Mouse (Mus musculus): Measurements from ENCODE around the gene Gemin7. TPM values are rescaled to one million over a fixed set of nuclear protein-coding genes. Genes with fewer than 3 reads are reported as not detected.

Gemin7 gene
- polyA plus RNA-seq, 1 experiment from 2014 or later: 144 TPM

- peaks cover 3% of the 10 kb centered on the region; the same call in 1 of the 2 replicates for H3K9me3 ChIP-seq
- ATAC-seq (ENCODE audit: insufficient number of reproducible peaks, low FRiP score, low TSS enrichment, low read depth): no peak
- WGBS: 13% methylated on average over 11 of the region's 11 CpGs
- peaks cover 34% of the 10 kb centered on the region for H3K36me3 ChIP-seq
- H3K4me1 ChIP-seq: peaks cover 52% of the 10 kb centered on the region
- peak overlapping the region; percentile 93 for H3K4me2 ChIP-seq
- no peaks in the 10 kb centered on the region for H3K27me3 ChIP-seq
- peak overlapping the region; percentile 99 for H3K9ac ChIP-seq
- peak overlapping the region; percentile 100 for H3K4me3 ChIP-seq
- peak overlapping the region; percentile 94 for H3K27ac ChIP-seq
Measured at GRCm38 (mm10) chr7:19560491-19561260, 16.7 kb downstream of the Gemin7 start.

GRCm38 (mm10) chr7:19558965-19559364 lies 18.4 kb downstream of the Gemin7 start:
- H3K4me3 ChIP-seq: no peak overlapping the region

GRCm38 (mm10) chr7:19557982-19558900 lies 19.2 kb downstream of the Gemin7 start:
- no peak overlapping the region for H3K4me3 ChIP-seq
- no peak overlapping the region for H3K9ac ChIP-seq
- ATAC-seq (ENCODE audit: insufficient number of reproducible peaks, low FRiP score, low TSS enrichment, low read depth): no peak
- no peak overlapping the region for H3K4me2 ChIP-seq
- no peak overlapping the region for H3K27ac ChIP-seq
- 82% methylated on average over 6 of the region's 6 CpGs for WGBS
- no peaks in the 10 kb centered on the region for H3K27me3 ChIP-seq
- H3K9me3 ChIP-seq: no peaks in the 10 kb centered on the region
- H3K36me3 ChIP-seq: peaks cover 33% of the 10 kb centered on the region
- H3K4me1 ChIP-seq: peaks cover 52% of the 10 kb centered on the region

More at GRCm38 (mm10) chr7:19558965-19559364, 18.4 kb downstream of the Gemin7 start:
- H3K4me1 ChIP-seq: peaks cover 57% of the 10 kb centered on the region
- no peak overlapping the region for H3K27ac ChIP-seq
- H3K36me3 ChIP-seq: peaks cover 28% of the 10 kb centered on the region
- 51% methylated on average over 2 of the region's 2 CpGs for WGBS
- H3K27me3 ChIP-seq: no peaks in the 10 kb centered on the region
- no peak overlapping the region for H3K9ac ChIP-seq
- 0 out of 2 replicates have a peak overlapping the region, but pooled peaks have one; percentile 4 for H3K4me2 ChIP-seq
- no peaks in the 10 kb centered on the region for H3K9me3 ChIP-seq
- no peak for ATAC-seq (ENCODE audit: insufficient number of reproducible peaks, low FRiP score, low TSS enrichment, low read depth)

- WGBS: 93% methylated on average over 2 of the region's 2 CpGs
- ATAC-seq (ENCODE audit: insufficient number of reproducible peaks, low FRiP score, low TSS enrichment, low read depth): no peak
- no peak overlapping the region for H3K27ac ChIP-seq
- peaks cover 48% of the 10 kb centered on the region for H3K4me1 ChIP-seq
- H3K4me3 ChIP-seq: no peak overlapping the region
- peaks cover 45% of the 10 kb centered on the region for H3K36me3 ChIP-seq
- H3K9me3 ChIP-seq: no peaks in the 10 kb centered on the region
- H3K4me2 ChIP-seq: no peak overlapping the region
- H3K9ac ChIP-seq: no peak overlapping the region
- H3K27me3 ChIP-seq: no peaks in the 10 kb centered on the region
Measured at GRCm38 (mm10) chr7:19557086-19557485, 20.3 kb downstream of the Gemin7 start.

GRCm38 (mm10) chr7:19554168-19554567 lies 23.2 kb downstream of the Gemin7 start:
- Histone ChIP-seq H3K9me3 (no peaks in the 10 kb centered on the region), H3K4me2 (no peak overlapping the region), H3K36me3 (peaks cover 55% of the 10 kb centered on the region), H3K9ac (no peak overlapping the region), H3K27ac (no peak overlapping the region), H3K4me3 (no peak overlapping the region), H3K27me3 (no peaks in the 10 kb centered on the region), H3K4me1 (peaks cover 28% of the 10 kb centered on the region)
- no peak for ATAC-seq (ENCODE audit: insufficient number of reproducible peaks, low FRiP score, low TSS enrichment, low read depth)
- 82% methylated on average over 1 of the region's 1 CpGs for WGBS

GRCm38 (mm10) chr7:19552443-19552842 lies 25.0 kb downstream of the Gemin7 start:
- Histone ChIP-seq H3K9ac (no peak overlapping the region), H3K4me3 (no peak overlapping the region), H3K27me3 (no peaks in the 10 kb centered on the region), H3K9me3 (no peaks in the 10 kb centered on the region), H3K36me3 (peaks cover 48% of the 10 kb centered on the region), H3K4me1 (peaks cover 11% of the 10 kb centered on the region; the same call in 1 of the 2 replicates), H3K27ac (no peak overlapping the region), H3K4me2 (no peak overlapping the region)
- WGBS: 66% methylated on average over 2 of the region's 2 CpGs
- ATAC-seq (ENCODE audit: insufficient number of reproducible peaks, low FRiP score, low TSS enrichment, low read depth): no peak

- Histone ChIP-seq H3K4me2 (no peak overlapping the region), H3K36me3 (peaks cover 43% of the 10 kb centered on the region), H3K9me3 (no peaks in the 10 kb centered on the region), H3K4me1 (peaks cover 7% of the 10 kb centered on the region), H3K4me3 (no peak overlapping the region), H3K27ac (no peak overlapping the region), H3K27me3 (no peaks in the 10 kb centered on the region), H3K9ac (no peak overlapping the region)
- ATAC-seq (ENCODE audit: insufficient number of reproducible peaks, low FRiP score, low TSS enrichment, low read depth): no peak
- 63% methylated on average over 5 of the region's 5 CpGs for WGBS
Measured at GRCm38 (mm10) chr7:19551634-19552033, 25.8 kb downstream of the Gemin7 start.

- ATAC-seq (ENCODE audit: insufficient number of reproducible peaks, low FRiP score, low TSS enrichment, low read depth): no peak
- Histone ChIP-seq H3K36me3 (peaks cover 33% of the 10 kb centered on the region), H3K27me3 (no peaks in the 10 kb centered on the region), H3K4me1 (peaks cover 23% of the 10 kb centered on the region), H3K9me3 (no peaks in the 10 kb centered on the region), H3K9ac (no peak overlapping the region), H3K4me3 (no peak overlapping the region), H3K4me2 (no peak overlapping the region), H3K27ac (no peak overlapping the region)
- 79% methylated on average over 10 of the region's 10 CpGs for WGBS
Measured at GRCm38 (mm10) chr7:19549394-19549793, 28.0 kb downstream of the Gemin7 start.

GRCm38 (mm10) chr7:19547344-19547969 lies 29.9 kb downstream of the Gemin7 start:
- Histone ChIP-seq H3K4me3 (no peak overlapping the region), H3K27me3 (no peaks in the 10 kb centered on the region), H3K4me1 (peaks cover 33% of the 10 kb centered on the region), H3K27ac (no peak overlapping the region), H3K9me3 (no peaks in the 10 kb centered on the region), H3K36me3 (0 out of 2 replicates have a peak, but pooled peaks cover 13% of the 10 kb centered on the region), H3K9ac (no peak overlapping the region), H3K4me2 (no peak overlapping the region)
- WGBS: 90% methylated on average over 2 of the region's 2 CpGs
- no peak for ATAC-seq (ENCODE audit: insufficient number of reproducible peaks, low FRiP score, low TSS enrichment, low read depth)

GRCm38 (mm10) chr7:19546007-19546406 lies 31.4 kb downstream of the Gemin7 start:
- Histone ChIP-seq H3K27me3 (no peaks in the 10 kb centered on the region), H3K27ac (0 out of 2 replicates have a peak overlapping the region, but pooled peaks have one; percentile 3), H3K9ac (no peak overlapping the region), H3K4me3 (no peak overlapping the region), H3K36me3 (0 out of 2 replicates have a peak, but pooled peaks cover 8% of the 10 kb centered on the region), H3K9me3 (no peaks in the 10 kb centered on the region), H3K4me1 (peaks cover 48% of the 10 kb centered on the region), H3K4me2 (no peak overlapping the region)
- ATAC-seq (ENCODE audit: insufficient number of reproducible peaks, low FRiP score, low TSS enrichment, low read depth): no peak
- WGBS: 49% methylated on average over 3 of the region's 3 CpGs

GRCm38 (mm10) chr7:19543584-19543983 lies 33.8 kb downstream of the Gemin7 start:
- WGBS: 48% methylated on average over 6 of the region's 6 CpGs
- no peaks in the 10 kb centered on the region for H3K27me3 ChIP-seq
- no peak overlapping the region; the same call in 1 of the 2 replicates for H3K27ac ChIP-seq
- H3K4me2 ChIP-seq: no peak overlapping the region
- H3K9me3 ChIP-seq: no peaks in the 10 kb centered on the region
- H3K36me3 ChIP-seq: no peaks in the 10 kb centered on the region
- no peak overlapping the region for H3K9ac ChIP-seq
- H3K4me3 ChIP-seq: no peak overlapping the region
- H3K4me1 ChIP-seq: peaks cover 52% of the 10 kb centered on the region
- ATAC-seq (ENCODE audit: insufficient number of reproducible peaks, low FRiP score, low TSS enrichment, low read depth): no peak

Measured in limb, embryonic 15.5 days (tissue).